Mouse (Mus musculus) left cerebral cortex, postnatal 10 days (tissue): ENCODE measurements at regions not wholly inside any gene's neighbourhood (a gene's known extent, or its start where the extent isn't known, plus 50 kb on each side); places are given as distances from the start of the nearest gene placed in this dataset.
A peak's percentile ranks its signal among the peaks of the same experiment; 100 is the strongest.
"Not testable (repeated sequence)": the region's sequence is repeated elsewhere in the genome, so short reads cannot be mapped to it uniquely, and the experiment has no call there.

Experiments used
- DNase-seq, 2 experiments: peaks; one replicate each; pipeline ENCODE4 v3.0.0; 2021 to 2022; ENCODE audit warnings: low spot score in 2 of 2, mixed read lengths in 1 of 2; ENCODE audit errors: extremely low spot score in 1 of 2
- intact Hi-C: fragments of 180-260 bp; cut with DNase I; formaldehyde crosslinking; loops from one replicate; pipeline ENCODE4 v1.15.1; 2025

GRCm38 (mm10) chr1:184669173-184669572 lies 63.2 kb downstream of the Hlx start:
- intact Hi-C loops, result not testable (repeated sequence)

GRCm38 (mm10) chr1:184668428-184668827 lies 64.0 kb downstream of the Hlx start:
- intact Hi-C loops, result no loop called here
- no peak for DNase-seq

More at GRCm38 (mm10) chr1:184669173-184669572, 63.2 kb downstream of the Hlx start:
- DNase-seq, result not testable (repeated sequence)

- DNase-seq, result no peak
- intact Hi-C loops, result no loop called here
Observed at GRCm38 (mm10) chr1:184668022-184668421, 64.4 kb downstream of the Hlx start.

- intact Hi-C loops, result no loop called here
- DNase-seq, result no peak
Observed at GRCm38 (mm10) chr1:184665243-184665642, 67.2 kb downstream of the Hlx start.

- no peak for DNase-seq
- intact Hi-C loops, result no loop called here
Observed at GRCm38 (mm10) chr1:184664098-184664375, 68.4 kb downstream of the Hlx start.

GRCm38 (mm10) chr1:184663300-184664097 lies 68.9 kb downstream of the Hlx start:
- intact Hi-C loops, result no loop called here

GRCm38 (mm10) chr1:184650541-184651105 lies 81.8 kb downstream of the Hlx start:
- intact Hi-C loops, result no loop called here
- no peak for DNase-seq

More at GRCm38 (mm10) chr1:184663300-184664097, 68.9 kb downstream of the Hlx start:
- DNase-seq, result no peak

GRCm38 (mm10) chr1:184647920-184648540 lies 84.4 kb downstream of the Hlx start:
- intact Hi-C loops, result no loop called here
- DNase-seq, result no peak

GRCm38 (mm10) chr1:184644767-184645598 lies 87.4 kb downstream of the Hlx start:
- intact Hi-C loops, result no loop called here
- DNase-seq, result no peak

GRCm38 (mm10) chr1:184630695-184631475 lies 101.5 kb downstream of the Hlx start:
- DNase-seq, result no peak
- intact Hi-C loops, result no loop called here

GRCm38 (mm10) chr1:184629194-184629593 lies 103.2 kb downstream of the Hlx start:
- intact Hi-C loops, result no loop called here
- no peak for DNase-seq

GRCm38 (mm10) chr1:184628566-184629168 lies 103.8 kb downstream of the Hlx start:
- intact Hi-C loops, result no loop called here
- DNase-seq, result no peak

GRCm38 (mm10) chr1:184622462-184622861 lies 110.0 kb downstream of the Hlx start:
- DNase-seq, result no peak
- intact Hi-C loops, result no loop called here

GRCm38 (mm10) chr1:184621950-184622349 lies 110.5 kb downstream of the Hlx start:
- DNase-seq, result no peak
- intact Hi-C loops, result no loop called here

- intact Hi-C loops, result no loop called here
- no peak for DNase-seq
Observed at GRCm38 (mm10) chr1:184617853-184618454, 114.5 kb downstream of the Hlx start.

GRCm38 (mm10) chr1:184615991-184616390 lies 116.4 kb downstream of the Hlx start:
- DNase-seq, result no peak
- intact Hi-C loops, result no loop called here

- intact Hi-C loops, result no loop called here
Observed at GRCm38 (mm10) chr1:184614699-184615415, 117.6 kb downstream of the Hlx start.

More at GRCm38 (mm10) chr1:184614699-184615415, 117.6 kb downstream of the Hlx start:
- peak in 1 of 2 experiments; percentile 23 for DNase-seq
